Mouse (Mus musculus): Measurements from ENCODE around the gene Itga1.

DNA sequence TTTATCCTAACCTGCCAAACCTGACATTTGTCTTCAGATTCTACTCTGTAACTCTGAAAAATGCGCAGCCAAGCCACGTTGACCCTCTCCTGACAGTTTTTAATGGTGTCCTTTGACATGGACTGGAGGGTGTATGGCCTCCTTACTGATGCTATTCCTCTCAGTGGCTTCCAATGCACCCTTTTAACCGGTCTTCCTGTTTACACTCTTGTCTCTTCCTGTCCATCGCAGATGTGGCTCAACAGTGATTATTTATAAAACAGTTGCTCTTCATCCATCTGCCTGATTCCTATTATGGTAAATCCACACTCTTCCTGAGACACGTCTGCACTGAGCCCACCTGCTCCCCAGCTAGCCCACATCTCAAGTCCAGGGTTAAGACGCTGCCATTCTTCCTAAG is 15.8 kb downstream of the Itga1 start:
- TF ChIP-seq TAL1 (IDR thresholded peaks at IDR 0.05; ENCODE audit: low read length) (no peak), GATA1 (IDR thresholded peaks at IDR 0.05; ENCODE audit: low read length) (no peak)

All from erythroblast, embryonic 14.5 days (primary cell).